Comparison of ENCODE assay signal across 8 mouse cellular contexts in genomic region chr17:27557181-27557926, GRCm38 (mm10). TPM values are rescaled to one million over a fixed set of nuclear protein-coding genes. Genes with fewer than 3 reads are reported as not detected.
DNase-seq lines count a peak whose midpoint lies in the region; ATAC-seq and TF ChIP-seq lines count a peak whose summit lies in the region.

No protein-coding gene starts in this region.

- peak; percentile 33 for ATAC-seq in heart, embryonic 15.5 days (replicated peaks; ENCODE audit: insufficient number of reproducible peaks, insufficient read depth, low FRiP score, low read depth)
- no peak for ATAC-seq in limb, embryonic 15.5 days (ENCODE audit: insufficient number of reproducible peaks, low FRiP score, low TSS enrichment, low read depth)
- peak; percentile 18 for ATAC-seq in midbrain, embryonic 14.5 days (ENCODE audit: low FRiP score, low TSS enrichment)

- H3K27ac ChIP-seq in bone marrow, adult 2 months (ENCODE audit: control insufficient read depth, insufficient read depth, low read depth, low read length, poor library complexity): peak overlapping the region; percentile 99
- H3K27ac ChIP-seq in heart, embryonic 15.5 days: peak overlapping the region; percentile 96
- H3K27ac ChIP-seq in limb, embryonic 15.5 days: peak overlapping the region; percentile 94
- peak overlapping the region; percentile 93 for H3K27ac ChIP-seq in midbrain, embryonic 14.5 days (replicated peaks; ENCODE audit: low read depth, low read length)

- DNase-seq in right cerebral cortex, postnatal 4 days: peak; percentile 69
- DNase-seq in right cerebral cortex, postnatal 25 days: no peak
- peak; percentile 81 for DNase-seq in midbrain, embryonic 14.5 days
- peak; percentile 73 for DNase-seq in testis, postnatal 14 days (ENCODE audit: low spot score)
- DNase-seq in gastrocnemius, postnatal 14 days: no peak

- H3K27me3 ChIP-seq in heart, embryonic 15.5 days: no peaks in the 10 kb centered on the region
- no peaks in the 10 kb centered on the region for H3K27me3 ChIP-seq in limb, embryonic 15.5 days
- H3K27me3 ChIP-seq in midbrain, embryonic 14.5 days (ENCODE audit: control insufficient read depth, insufficient read depth, low read length): peaks cover 6% of the 10 kb centered on the region; the same call in 1 of the 2 replicates

- H3K36me3 ChIP-seq in heart, embryonic 15.5 days: no peaks in the 10 kb centered on the region
- H3K36me3 ChIP-seq in limb, embryonic 15.5 days: no peaks in the 10 kb centered on the region
- H3K36me3 ChIP-seq in midbrain, embryonic 14.5 days (ENCODE audit: control insufficient read depth, insufficient read depth, low read length): 0 out of 2 replicates have a peak, but pooled peaks cover 5% of the 10 kb centered on the region

- under 1% methylated on average over 75 of the region's 75 CpGs for WGBS in bone marrow, adult 2 months
- WGBS in heart, embryonic 15.5 days: under 1% methylated on average over 66 of the region's 75 CpGs
- WGBS in limb, embryonic 15.5 days: under 1% methylated on average over 55 of the region's 75 CpGs
- under 1% methylated on average over 69 of the region's 75 CpGs for WGBS in midbrain, embryonic 14.5 days

- TF ChIP-seq POLR2A in bone marrow, adult 2 months (IDR thresholded peaks at IDR 0.05; ENCODE audit: borderline replicate concordance, control insufficient read depth, low read depth, low read length): no peak

- H3K9ac ChIP-seq in heart, embryonic 15.5 days: peak overlapping the region; percentile 92
- H3K9ac ChIP-seq in limb, embryonic 15.5 days: peak overlapping the region; percentile 65
- peak overlapping the region; percentile 90 for H3K9ac ChIP-seq in midbrain, embryonic 14.5 days (replicated peaks; ENCODE audit: low read length)

- TF ChIP-seq CTCF in bone marrow, adult 2 months (IDR thresholded peaks at IDR 0.05; ENCODE audit: control insufficient read depth, insufficient read depth, low read length): no peak; the same call in 1 of the 2 replicates

- peaks cover 12% of the 10 kb centered on the region for H3K4me1 ChIP-seq in bone marrow, adult 2 months (ENCODE audit: control insufficient read depth, insufficient read depth, low read length)
- H3K4me1 ChIP-seq in heart, embryonic 15.5 days (replicated peaks): peaks cover 49% of the 10 kb centered on the region
- H3K4me1 ChIP-seq in limb, embryonic 15.5 days: peaks cover 66% of the 10 kb centered on the region
- H3K4me1 ChIP-seq in midbrain, embryonic 14.5 days (ENCODE audit: control insufficient read depth, insufficient read depth, low read length): peaks cover 30% of the 10 kb centered on the region

- H3K9me3 ChIP-seq in heart, embryonic 15.5 days (replicated peaks): no peaks in the 10 kb centered on the region
- H3K9me3 ChIP-seq in limb, embryonic 15.5 days: no peaks in the 10 kb centered on the region
- H3K9me3 ChIP-seq in midbrain, embryonic 14.5 days (ENCODE audit: control insufficient read depth, low read length): no peaks in the 10 kb centered on the region

- peak overlapping the region; percentile 90 for H3K4me2 ChIP-seq in heart, embryonic 15.5 days
- peak overlapping the region; percentile 92 for H3K4me2 ChIP-seq in limb, embryonic 15.5 days
- H3K4me2 ChIP-seq in midbrain, embryonic 14.5 days (ENCODE audit: low read length): peak overlapping the region; percentile 82

- H3K4me3 ChIP-seq in bone marrow, adult 2 months (replicated peaks; ENCODE audit: control insufficient read depth, low read depth, low read length): peak overlapping the region; percentile 93
- H3K4me3 ChIP-seq in heart, embryonic 15.5 days: peak overlapping the region; percentile 83
- H3K4me3 ChIP-seq in limb, embryonic 15.5 days: peak overlapping the region; percentile 82
- peak overlapping the region; percentile 71 for H3K4me3 ChIP-seq in midbrain, embryonic 14.5 days (replicated peaks; ENCODE audit: low read depth, low read length)

- intact Hi-C loops in gastrocnemius, postnatal 14 days (cut with DNase I; ENCODE audit: low total_unique reads): no loop called here

RNA-seq across cellular contexts. Expression of gene Hmga1, which starts 1.1 kb away (rescaled TPM):
- polyA plus RNA-seq in bone marrow, adult 2 months (2011; ENCODE audit: insufficient read depth, insufficient read length, low replicate concordance, missing spikeins): 38.0 and 99.4 TPM in 2 replicates
- polyA plus RNA-seq in heart, embryonic 15.5 days (2015; fragmentation: Nextera tagmentation; extraction: Ambion mirVana): 95.0 and 152 TPM in 2 replicates
- polyA plus RNA-seq in limb, embryonic 15.5 days (2015; fragmentation: Nextera tagmentation; extraction: Ambion mirVana): 161 and 167 TPM in 2 replicates
- 134 and 143 TPM in 2 replicates for polyA plus RNA-seq in midbrain, embryonic 14.5 days (2014; fragmentation: Nextera tagmentation; extraction: Ambion mirVana)
- 10 to 100 TPM; 17.2 to 18.7 TPM for total RNA-seq in gastrocnemius, postnatal 14 days (2021)

RNA-seq across cellular contexts. Expression of gene AI413582, which starts 8.2 kb away (rescaled TPM):
- 17.7 and 22.0 TPM in 2 replicates for polyA plus RNA-seq in bone marrow, adult 2 months (2011; ENCODE audit: insufficient read depth, insufficient read length, low replicate concordance, missing spikeins)
- 14.5 and 23.0 TPM in 2 replicates for polyA plus RNA-seq in heart, embryonic 15.5 days (2015; fragmentation: Nextera tagmentation; extraction: Ambion mirVana)
- 28.4 TPM in 2 replicates for polyA plus RNA-seq in limb, embryonic 15.5 days (2015; fragmentation: Nextera tagmentation; extraction: Ambion mirVana)
- 51.9 and 74.5 TPM in 2 replicates for polyA plus RNA-seq in midbrain, embryonic 14.5 days (2014; fragmentation: Nextera tagmentation; extraction: Ambion mirVana)
- total RNA-seq in gastrocnemius, postnatal 14 days (2021): 1 to 10 TPM; 2.6 to 4.4 TPM

RNA-seq across cellular contexts. Expression of gene Grm4, which starts 36.2 kb away (rescaled TPM):
- polyA plus RNA-seq in bone marrow, adult 2 months (2011; ENCODE audit: insufficient read depth, insufficient read length, low replicate concordance, missing spikeins): not detected in 2 replicates
- 0.05 and 0.36 TPM in 2 replicates for polyA plus RNA-seq in heart, embryonic 15.5 days (2015; fragmentation: Nextera tagmentation; extraction: Ambion mirVana)
- 0.54 and 0.55 TPM in 2 replicates for polyA plus RNA-seq in limb, embryonic 15.5 days (2015; fragmentation: Nextera tagmentation; extraction: Ambion mirVana)
- 9.8 and 10.1 TPM in 2 replicates for polyA plus RNA-seq in midbrain, embryonic 14.5 days (2014; fragmentation: Nextera tagmentation; extraction: Ambion mirVana)
- total RNA-seq in gastrocnemius, postnatal 14 days (2021): not detected

Comparison
In these comparisons a context has a peak if more than half of its experiments do, and no peak if none do; other contexts are left out.
1. DNase-seq: peak in right cerebral cortex, postnatal 4 days (single experiment), midbrain, embryonic 14.5 days (single experiment) and testis, postnatal 14 days (single experiment); none in right cerebral cortex, postnatal 25 days (single experiment) and gastrocnemius, postnatal 14 days (single experiment).
2. Peak in every context shown above with its lines, with median percentiles within 50 percentile points of each other: H3K27ac ChIP-seq, H3K4me3 ChIP-seq, H3K4me2 ChIP-seq and H3K9ac ChIP-seq.